Mouse (Mus musculus) layer of hippocampus, adult 2 months (tissue): ENCODE data around the gene Pdxp. TPM values are rescaled to one million over a fixed set of nuclear protein-coding genes. Genes with fewer than 3 reads are reported as not detected.

Experiments
- DNase-seq, 2 experiments: peaks; one replicate each; pipeline ENCODE4 v3.0.0; 2022; ENCODE audit warnings: low spot score in 2 of 2
- H3K27ac ChIP-seq: fragments of 200-600 bp; 2 replicates; pipeline ENCODE4 v1.8.1; 2022
- H3K4me3 ChIP-seq: fragments of 200-600 bp; 2 replicates; pipeline ENCODE4 v1.8.1; 2022; ENCODE audit warnings: mild to moderate bottlenecking
- CTCF ChIP-seq: fragments of 200-600 bp; conservative IDR thresholded peaks from 2 replicates; pipeline ENCODE4 v1.8.1; 2022; ENCODE audit warnings: antibody characterized with exemption, mild to moderate bottlenecking, moderate library complexity
- total RNA-seq, 2 experiments: library from RNA; stranded (reverse); gene quantifications; 2 replicates each; pipeline ENCODE4 v1.2.3; 2021

Pdxp gene
- total RNA-seq, 2 experiments from 2014 or later, result 162 to 172 TPM

- DNase-seq, result no peak
- TF ChIP-seq CTCF, result no peak
- Histone ChIP-seq H3K27ac (no peak overlapping the region), H3K4me3 (no peak overlapping the region)
These were observed 33.3 kb upstream of the Pdxp start for GRCm38 (mm10) chr15:78880432-78880831.

GRCm38 (mm10) chr15:78881828-78882227 is 31.9 kb upstream of the Pdxp start:
- no peak for DNase-seq

DNA sequence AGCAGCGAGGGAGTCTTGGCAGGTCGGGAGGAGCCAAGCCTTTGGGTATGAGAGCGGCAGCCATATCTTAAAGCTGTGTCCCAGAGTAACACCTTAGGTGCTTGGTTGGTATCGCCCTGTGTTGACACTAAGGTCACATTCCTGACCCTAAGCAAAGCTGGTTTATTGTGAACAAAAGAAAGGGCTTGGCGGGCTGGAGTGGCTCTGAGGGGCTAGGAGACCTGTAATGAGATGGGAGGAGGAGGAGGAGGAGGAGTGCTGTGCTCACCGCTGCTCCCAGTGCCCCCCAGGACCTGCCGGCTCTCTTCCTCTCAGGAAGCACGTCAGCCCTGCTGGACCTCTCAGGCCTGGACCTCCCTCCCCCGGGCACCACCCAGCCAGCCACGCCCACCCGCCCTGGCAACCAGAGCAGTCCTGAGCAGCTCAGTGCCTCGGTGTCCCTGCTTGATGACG is 24.3 kb upstream of the Pdxp start:
- no peak overlapping the region for H3K27ac ChIP-seq
- no peak for TF ChIP-seq CTCF
- DNase-seq, result no peak
- H3K4me3 ChIP-seq, result no peak overlapping the region

More at GRCm38 (mm10) chr15:78881828-78882227, 31.9 kb upstream of the Pdxp start:
- Histone ChIP-seq H3K4me3 (no peak overlapping the region), H3K27ac (no peak overlapping the region)
- 0 out of 2 replicates have a peak, but pooled peaks have one; percentile 10 for TF ChIP-seq CTCF

DNA sequence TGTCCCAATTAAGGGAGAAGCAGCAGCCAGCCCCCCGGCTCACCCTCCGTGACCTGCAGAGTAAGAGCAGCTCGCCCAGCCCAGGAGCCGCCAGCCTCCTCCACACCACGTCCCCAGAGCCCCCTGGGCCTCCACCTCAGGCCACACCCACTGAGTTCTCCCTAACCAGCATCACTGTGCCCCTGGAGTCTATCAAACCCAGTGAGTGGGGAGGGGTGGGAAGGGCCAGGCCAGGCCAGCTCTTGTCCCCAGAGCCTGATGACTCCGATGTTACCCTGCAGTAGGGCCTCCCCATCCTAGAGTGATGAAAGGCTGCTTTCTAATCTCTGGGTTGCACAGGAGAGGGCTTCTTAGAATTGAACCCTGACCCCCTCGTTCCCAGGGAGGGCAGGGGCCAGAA is 21.3 kb upstream of the Pdxp start:
- Histone ChIP-seq H3K27ac (no peak overlapping the region), H3K4me3 (no peak overlapping the region)
- DNase-seq, result no peak
- no peak for TF ChIP-seq CTCF

GRCm38 (mm10) chr15:78894726-78895125 is 19.0 kb upstream of the Pdxp start:
- H3K27ac ChIP-seq, result no peak overlapping the region
- no peak overlapping the region for H3K4me3 ChIP-seq
- no peak for TF ChIP-seq CTCF
- DNase-seq, result no peak

GRCm38 (mm10) chr15:78895741-78896140 is 18.0 kb upstream of the Pdxp start:
- Histone ChIP-seq H3K4me3 (no peak overlapping the region), H3K27ac (no peak overlapping the region)
- TF ChIP-seq CTCF, result no peak
- DNase-seq, result no peak

- DNase-seq, result no peak
- H3K4me3 ChIP-seq, result no peak overlapping the region
- no peak for TF ChIP-seq CTCF
- no peak overlapping the region for H3K27ac ChIP-seq
These were observed 17.6 kb upstream of the Pdxp start for GRCm38 (mm10) chr15:78896149-78896548.

DNA sequence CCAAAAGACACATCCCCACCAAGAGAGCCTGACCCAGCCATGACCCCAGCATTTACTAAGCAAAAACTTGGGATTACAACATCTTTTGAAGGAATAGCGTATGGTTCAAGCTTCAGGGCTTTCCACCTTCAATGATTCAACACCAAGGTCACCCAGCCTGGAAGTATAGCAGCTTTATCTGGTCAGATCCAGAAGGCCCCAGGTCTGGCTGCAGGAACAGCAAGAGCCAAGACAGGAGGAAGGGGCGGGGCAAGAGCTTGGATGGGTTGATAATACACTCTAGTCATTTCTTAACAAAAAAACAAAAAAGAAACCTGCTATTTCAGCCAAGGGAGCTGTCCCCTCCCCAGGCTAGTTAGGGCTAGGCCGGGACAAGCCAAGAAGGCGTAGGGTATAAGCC is 16.2 kb upstream of the Pdxp start:
- no peak for DNase-seq
- H3K27ac ChIP-seq, result no peak overlapping the region
- no peak overlapping the region for H3K4me3 ChIP-seq
- no peak for TF ChIP-seq CTCF

GRCm38 (mm10) chr15:78898507-78899001 is 15.2 kb upstream of the Pdxp start:
- DNase-seq, result no peak

GRCm38 (mm10) chr15:78899409-78899739 is 14.3 kb upstream of the Pdxp start, which contains the start of gene Gm49510:
Gene Gm49510, plus strand, starts transcription at chr15:78899667.
- H3K27ac ChIP-seq, result peak within 1 kb of the TSS; percentile 93
- H3K4me3 ChIP-seq, result peak within 1 kb of the TSS; percentile 87
- TF ChIP-seq CTCF, result no peak
- no peak for DNase-seq

More at GRCm38 (mm10) chr15:78898507-78899001, 15.2 kb upstream of the Pdxp start:
- Histone ChIP-seq H3K27ac (peak overlapping the region; percentile 64; the same call in 1 of the 2 replicates), H3K4me3 (no peak overlapping the region)
- no peak for TF ChIP-seq CTCF

- no peak for TF ChIP-seq CTCF
- peak in 1 of 2 experiments; percentile 57 for DNase-seq
- H3K27ac ChIP-seq, result peak within 1 kb of the TSS; percentile 93
- peak within 1 kb of the TSS; percentile 87 for H3K4me3 ChIP-seq
These were observed 13.8 kb upstream of the Pdxp start, which contains the start of gene Sh3bp1 for GRCm38 (mm10) chr15:78899740-78900584. Gene Sh3bp1, plus strand, starts transcription at chr15:78899768.

- H3K27ac ChIP-seq, result peak overlapping the region; percentile 93
- no peak for TF ChIP-seq CTCF
- no peak for DNase-seq
- peak overlapping the region; percentile 87 for H3K4me3 ChIP-seq
These were observed 12.9 kb upstream of the Pdxp start for GRCm38 (mm10) chr15:78900585-78901421.

DNA sequence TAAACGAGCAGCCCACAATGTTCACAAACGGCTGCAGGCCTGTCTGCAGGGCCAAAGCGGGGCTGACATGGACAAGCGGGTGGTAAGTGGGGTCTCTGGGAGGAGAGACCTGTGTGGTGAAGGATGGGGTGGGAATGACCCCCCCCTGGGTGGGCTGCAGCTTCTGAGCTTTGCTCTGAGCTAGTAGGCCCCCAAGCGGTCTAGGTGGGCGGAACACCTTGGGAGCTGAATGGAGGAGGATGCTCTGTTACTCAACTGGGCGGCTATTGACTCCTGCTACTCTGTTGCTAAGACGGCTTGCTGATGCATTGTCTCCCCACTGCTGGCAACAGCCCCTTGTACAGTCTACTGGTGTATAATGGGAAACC is 12.3 kb upstream of the Pdxp start:
- peak overlapping the region; percentile 87; the same call in 1 of the 2 replicates for H3K4me3 ChIP-seq
- no peak; the same call in 1 of the 2 replicates for TF ChIP-seq CTCF
- no peak for DNase-seq
- H3K27ac ChIP-seq, result no peak overlapping the region
